Mouse (Mus musculus): ENCODE measurements around the gene Trim7.
"Not testable (repeated sequence)": the region's sequence is repeated elsewhere in the genome, so short reads cannot be mapped to it uniquely, and the experiment has no call there.

The Trim7 gene

DNA sequence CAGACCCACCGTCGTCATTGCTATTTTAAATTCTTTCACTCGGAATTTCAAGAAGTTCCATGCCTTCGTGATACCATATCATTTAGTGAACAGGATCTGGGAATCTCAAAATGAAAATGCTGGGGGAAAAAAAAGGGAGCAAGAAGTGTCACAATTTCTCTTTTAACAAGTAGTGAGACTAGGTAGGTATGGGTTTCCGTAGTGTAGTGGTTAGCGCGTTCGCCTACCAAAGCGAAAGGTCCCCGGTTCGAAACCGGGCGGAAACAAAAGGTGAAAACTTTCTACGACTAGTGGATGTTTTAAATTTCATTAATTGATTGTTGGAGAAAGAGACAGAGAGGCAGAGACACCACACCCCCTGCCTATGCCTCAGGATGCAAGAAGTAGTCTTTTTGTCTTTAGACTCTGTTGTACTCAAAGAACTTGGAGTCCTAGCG, 2.4 kb upstream of the Trim7 start:
- DNase-seq (ENCODE audit: low spot score): peak; percentile 95

GRCm38 (mm10) chr11:48824311-48824830, 1.6 kb upstream of the Trim7 start:
- DNase-seq (ENCODE audit: low spot score): no peak

GRCm38 (mm10) chr11:48826752-48827096, 784 bp downstream of the Trim7 start:
- peak; percentile 67 for DNase-seq (ENCODE audit: low spot score)

- no peak for DNase-seq (ENCODE audit: low spot score)
These were observed 2.0 kb downstream of the Trim7 start for GRCm38 (mm10) chr11:48827926-48828325.

DNA sequence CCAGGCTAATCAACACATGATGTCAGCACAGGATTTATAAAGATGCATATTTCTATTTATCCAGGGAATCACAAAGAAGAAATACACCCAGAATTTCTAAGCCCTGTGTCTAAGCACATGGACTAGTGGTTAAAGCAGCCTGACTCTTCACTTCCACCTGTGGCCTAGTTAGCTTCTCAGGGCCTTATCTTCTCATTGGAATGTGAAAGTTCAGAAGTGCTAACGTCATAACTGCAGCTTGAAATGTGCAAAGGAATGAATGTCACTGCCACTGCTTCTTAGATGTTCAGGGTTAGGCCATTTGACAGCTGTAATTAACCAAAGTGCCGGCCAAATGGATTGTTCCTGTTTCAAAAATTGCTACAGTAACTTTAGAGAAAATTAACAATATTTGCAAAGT, 4.3 kb downstream of the Trim7 start:
- no peak for DNase-seq (ENCODE audit: low spot score)

GRCm38 (mm10) chr11:48831273-48831672, 5.3 kb downstream of the Trim7 start:
- no peak for DNase-seq (ENCODE audit: low spot score)

- DNase-seq (ENCODE audit: low spot score): no peak
These were observed 7.3 kb downstream of the Trim7 start for GRCm38 (mm10) chr11:48833078-48833730.

DNA sequence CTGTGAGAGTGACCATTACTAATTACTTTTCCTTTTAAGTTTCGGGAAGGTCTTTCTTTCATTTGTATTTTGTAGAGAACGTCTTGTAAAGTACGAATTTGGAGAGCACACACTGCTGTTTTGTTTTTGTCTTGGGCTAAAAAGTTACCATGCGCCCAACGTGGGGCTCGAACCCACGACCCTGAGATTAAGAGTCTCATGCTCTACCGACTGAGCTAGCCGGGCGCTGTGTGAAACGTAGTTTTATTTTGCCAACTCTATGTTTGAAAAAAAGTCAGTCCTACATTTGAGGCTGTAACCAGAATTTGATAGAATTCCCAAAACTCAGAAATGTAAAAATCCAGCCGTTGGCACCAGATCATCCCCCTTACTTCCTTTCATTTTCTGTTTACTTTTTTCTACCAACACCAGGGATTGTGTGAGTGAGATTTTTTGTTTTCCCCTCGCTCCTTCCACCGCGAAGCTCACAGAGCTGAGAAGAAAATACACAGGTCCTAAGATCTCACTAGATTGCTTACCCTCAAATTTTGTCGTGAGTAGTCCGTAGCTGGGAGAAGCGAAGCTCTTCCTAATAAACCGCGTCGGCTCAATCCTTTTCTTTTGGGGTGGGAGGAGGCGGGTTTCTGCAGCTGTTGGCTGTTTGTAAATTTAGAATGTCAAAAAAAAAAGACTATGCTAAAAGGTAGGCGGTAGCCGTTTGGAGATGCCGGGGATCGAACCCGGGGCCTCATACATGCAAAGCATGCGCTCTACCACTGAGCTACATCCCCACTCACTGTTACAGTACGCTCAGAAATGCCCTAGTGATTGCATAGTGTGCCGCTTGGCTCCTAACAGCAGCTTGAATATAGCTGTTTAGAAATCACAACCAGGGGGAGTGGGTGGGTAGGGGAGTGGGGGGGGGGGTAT, 8.0 kb downstream of the Trim7 start:
- peak; percentile 99 for DNase-seq (ENCODE audit: low spot score)

DNA sequence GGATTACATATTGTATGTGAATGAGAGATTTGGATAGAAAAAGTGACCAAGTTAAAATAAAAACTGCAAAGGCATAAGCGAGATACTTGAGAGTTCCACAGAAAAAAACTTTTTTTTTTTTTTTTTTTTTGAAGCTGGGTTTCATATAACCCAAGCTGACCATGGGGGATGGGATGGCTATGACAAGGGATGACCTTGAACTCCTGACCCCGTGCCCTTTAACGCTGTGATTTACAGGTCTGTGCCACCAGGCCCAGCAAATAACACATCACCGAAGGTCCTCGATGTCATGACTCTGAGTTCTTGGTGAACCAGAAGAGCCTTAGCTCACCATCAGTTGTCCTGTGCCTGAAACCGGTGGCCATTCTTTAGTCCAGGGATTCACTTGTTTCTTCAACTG, 10.0 kb downstream of the Trim7 start:
- no peak for DNase-seq (ENCODE audit: low spot score)

GRCm38 (mm10) chr11:48836990-48837309, 11.0 kb downstream of the Trim7 start:
- DNase-seq (ENCODE audit: low spot score): no peak

DNA sequence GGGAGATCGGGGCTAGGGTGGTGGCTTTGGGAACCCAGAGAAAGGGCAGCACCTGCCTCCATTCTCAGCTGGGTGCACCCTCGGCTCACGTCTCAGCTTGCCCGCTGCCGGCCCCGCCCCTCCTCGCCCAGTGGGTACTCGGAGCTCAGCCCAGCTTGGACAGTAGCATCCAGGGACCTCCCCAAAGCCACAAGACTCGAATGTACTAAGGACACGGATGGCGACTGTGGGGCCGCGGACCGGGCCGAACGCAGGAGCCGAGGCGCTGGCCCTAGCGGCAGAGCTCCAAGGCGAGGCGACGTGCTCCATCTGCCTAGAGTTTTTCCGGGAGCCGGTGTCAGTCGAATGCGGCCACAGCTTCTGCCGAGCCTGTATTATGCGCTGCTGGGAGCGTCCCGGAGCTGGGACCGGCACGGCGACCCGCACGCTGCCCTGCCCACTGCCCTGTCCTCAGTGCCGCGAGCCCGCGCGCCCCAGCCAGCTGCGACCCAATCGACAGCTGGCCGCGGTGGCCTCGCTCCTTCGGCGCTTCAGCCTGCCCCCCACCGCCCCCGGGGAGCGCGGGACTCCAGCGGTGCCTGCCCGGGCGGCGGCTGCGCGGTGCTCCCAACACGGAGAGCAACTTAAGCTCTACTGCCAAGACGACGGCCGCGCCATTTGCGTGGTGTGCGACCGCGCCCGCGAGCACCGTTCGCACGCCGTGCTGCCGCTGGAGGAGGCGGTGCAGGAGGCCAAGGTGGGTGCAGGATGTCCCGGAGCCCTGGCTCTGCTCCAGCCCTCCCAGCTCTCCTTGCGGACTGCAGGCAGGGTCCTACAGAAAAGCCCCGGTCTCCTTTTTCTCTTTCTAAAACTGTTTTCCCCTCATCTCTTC, 11.6 kb downstream of the Trim7 start:
- peak; percentile 65 for DNase-seq (ENCODE audit: low spot score)

- DNase-seq (ENCODE audit: low spot score): peak; percentile 60
These were observed 12.3 kb downstream of the Trim7 start for GRCm38 (mm10) chr11:48838181-48838797.

GRCm38 (mm10) chr11:48838879-48839680, 13.1 kb downstream of the Trim7 start:
- DNase-seq (ENCODE audit: low spot score): no peak

DNA sequence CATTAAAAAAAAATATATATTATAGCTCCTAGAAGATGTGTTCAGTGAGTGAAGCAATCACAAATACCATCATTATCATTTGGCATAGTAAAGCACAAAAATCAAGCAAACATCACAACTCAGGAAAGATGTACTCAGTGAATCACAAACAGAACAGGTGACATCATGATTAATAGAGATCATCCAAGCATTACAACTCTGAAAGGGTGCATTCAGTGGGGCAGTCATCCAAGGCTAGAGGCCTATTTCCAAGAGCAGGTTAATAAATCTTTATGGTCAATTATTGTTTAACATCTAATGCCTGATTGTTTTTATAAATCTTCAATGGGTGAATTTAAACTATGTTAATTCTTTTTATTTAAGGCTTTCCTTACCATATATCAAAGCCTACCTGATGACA, 14.9 kb downstream of the Trim7 start:
- DNase-seq (ENCODE audit: low spot score): no peak

GRCm38 (mm10) chr11:48841213-48841612, 15.3 kb downstream of the Trim7 start:
- no peak for DNase-seq (ENCODE audit: low spot score)

DNA sequence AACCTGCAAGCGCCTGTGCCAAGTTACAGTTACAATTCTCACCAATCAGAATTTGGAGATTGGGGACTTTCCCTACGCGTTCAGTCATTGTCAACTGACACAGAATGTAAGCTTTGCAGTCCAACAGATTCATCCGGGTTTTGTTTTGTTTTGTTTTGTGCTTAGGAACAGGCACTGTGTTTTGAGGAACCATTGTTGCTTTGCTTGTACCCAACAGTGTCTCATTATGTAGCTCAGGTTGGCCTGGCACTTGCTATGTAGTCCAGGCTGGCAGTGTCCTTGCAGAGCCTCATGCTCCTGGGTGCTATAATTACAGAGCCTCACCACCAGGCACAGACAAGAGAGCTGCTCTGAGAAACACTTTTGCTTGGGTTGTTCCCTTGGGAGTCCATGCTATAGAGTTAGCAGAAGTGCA, 16.4 kb downstream of the Trim7 start:
- no peak for DNase-seq (ENCODE audit: low spot score)

- DNase-seq (ENCODE audit: low spot score): no peak
These were observed 17.3 kb downstream of the Trim7 start for GRCm38 (mm10) chr11:48843202-48843601.

GRCm38 (mm10) chr11:48844309-48844708, 18.4 kb downstream of the Trim7 start:
- no peak for DNase-seq (ENCODE audit: low spot score)

DNA sequence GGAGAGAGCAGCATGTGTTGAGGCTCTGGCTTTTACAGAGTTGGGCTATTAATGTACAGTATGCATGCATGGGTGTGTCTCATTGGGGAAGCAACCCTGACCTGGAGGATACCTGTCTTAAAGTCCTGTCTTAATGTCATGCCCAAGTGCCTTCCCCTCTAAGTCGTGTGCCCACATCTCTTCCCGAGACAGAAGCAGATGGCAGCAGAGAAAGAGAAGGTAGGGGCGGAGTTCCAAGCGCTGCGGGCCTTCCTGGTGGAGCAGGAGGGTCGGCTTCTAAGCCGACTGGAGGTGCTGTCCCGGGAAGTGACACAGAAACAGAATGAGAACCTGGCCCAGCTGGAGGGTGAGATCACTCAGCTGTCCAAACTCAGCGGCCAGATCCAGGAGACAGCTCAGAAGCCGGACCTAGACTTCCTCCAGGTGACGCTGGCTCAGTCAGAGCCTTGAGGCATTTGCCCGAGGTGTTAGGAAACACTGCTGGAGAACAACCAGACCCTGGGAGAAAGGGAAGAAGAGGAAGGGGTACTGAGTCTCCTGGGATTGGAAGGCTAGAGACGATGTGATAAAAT, 19.4 kb downstream of the Trim7 start:
- no peak for DNase-seq (ENCODE audit: low spot score)

- DNase-seq (ENCODE audit: low spot score): not testable (repeated sequence)
These were observed 20.4 kb downstream of the Trim7 start for GRCm38 (mm10) chr11:48846362-48846761.

- no peak for DNase-seq (ENCODE audit: low spot score)
These were observed 20.9 kb downstream of the Trim7 start for GRCm38 (mm10) chr11:48846881-48847280.

Measured in retina, embryonic 14.5 days (tissue).